ENCODE assay signal across 20 mouse cellular contexts in genomic region chr10:98496254-98496653, GRCm38 (mm10).
A peak's percentile ranks its signal among the peaks of the same experiment; 100 is the strongest.
DNase-seq lines count a peak whose midpoint lies in the region; ATAC-seq and TF ChIP-seq lines count a peak whose summit lies in the region.
"Had no signal": no experiment of that assay in that cellular context is flagged by ENCODE, and none has a peak within 500 bp of the region (broad histone marks: within the 10 kb centered on the region; RNA-seq: fewer than 3 reads in every experiment).

No protein-coding gene starts in this region.

- H3K4me1 ChIP-seq in intestine, postnatal 0 days (replicated peaks; ENCODE audit: control insufficient read depth, insufficient read depth, low read length): no peaks in the 10 kb centered on the region
- no peaks in the 10 kb centered on the region for H3K4me1 ChIP-seq in hindbrain, embryonic 11.5 days (replicated peaks; ENCODE audit: control insufficient read depth, insufficient read depth, low read length)
- no peaks in the 10 kb centered on the region for H3K4me1 ChIP-seq in forebrain, embryonic 15.5 days
- H3K4me1 ChIP-seq: embryonic facial prominence, embryonic 12.5 days; forebrain, embryonic 13.5 days; heart, embryonic 13.5 days; hindbrain, embryonic 12.5 days had no signal

- H3K9me3 ChIP-seq in intestine, postnatal 0 days (ENCODE audit: control insufficient read depth): no peaks in the 10 kb centered on the region
- H3K9me3 ChIP-seq in hindbrain, embryonic 11.5 days (ENCODE audit: control insufficient read depth, low read length): no peaks in the 10 kb centered on the region
- H3K9me3 ChIP-seq in forebrain, embryonic 15.5 days: no peaks in the 10 kb centered on the region
- H3K9me3 ChIP-seq: embryonic facial prominence, embryonic 12.5 days; forebrain, embryonic 13.5 days; heart, embryonic 13.5 days; hindbrain, embryonic 12.5 days had no signal

- peak; percentile 74 for ATAC-seq in intestine, postnatal 0 days
- ATAC-seq in hindbrain, embryonic 11.5 days (ENCODE audit: low FRiP score): no peak
- ATAC-seq in forebrain, embryonic 15.5 days (replicated peaks): no peak
- ATAC-seq: activated CD4-positive, CD25-positive, alpha-beta regulatory T cell, adult 4 months; forebrain, embryonic 13.5 days; hindbrain, embryonic 16.5 days; inflammation-experienced regulatory T-cells, adult 6 months had no signal

- H3K27me3 ChIP-seq in intestine, postnatal 0 days (replicated peaks; ENCODE audit: control insufficient read depth, insufficient read depth, low read length): no peaks in the 10 kb centered on the region
- H3K27me3 ChIP-seq in hindbrain, embryonic 11.5 days (ENCODE audit: control insufficient read depth, insufficient read depth, low read length): no peaks in the 10 kb centered on the region
- no peaks in the 10 kb centered on the region for H3K27me3 ChIP-seq in forebrain, embryonic 15.5 days
- H3K27me3 ChIP-seq: embryonic facial prominence, embryonic 12.5 days; forebrain, embryonic 13.5 days; heart, embryonic 13.5 days; hindbrain, embryonic 12.5 days had no signal

- no peak overlapping the region for H3K27ac ChIP-seq in intestine, postnatal 0 days (ENCODE audit: low read depth, low read length)
- no peak overlapping the region for H3K27ac ChIP-seq in hindbrain, embryonic 11.5 days (ENCODE audit: low read depth, low read length)
- no peak overlapping the region for H3K27ac ChIP-seq in forebrain, embryonic 15.5 days (replicated peaks)
- H3K27ac ChIP-seq: embryonic facial prominence, embryonic 12.5 days; forebrain, embryonic 13.5 days; heart, embryonic 13.5 days; hindbrain, embryonic 12.5 days had no signal

- H3K9ac ChIP-seq in intestine, postnatal 0 days (ENCODE audit: low read depth, low read length): no peak overlapping the region
- H3K9ac ChIP-seq in hindbrain, embryonic 11.5 days (ENCODE audit: low read depth, low read length): no peak overlapping the region
- H3K9ac ChIP-seq in forebrain, embryonic 15.5 days (replicated peaks): no peak overlapping the region
- H3K9ac ChIP-seq: embryonic facial prominence, embryonic 12.5 days; forebrain, embryonic 13.5 days; heart, embryonic 13.5 days; hindbrain, embryonic 12.5 days had no signal

- TF ChIP-seq CTCF in intestine, postnatal 0 days (IDR thresholded peaks at IDR 0.05; ENCODE audit: low read depth): no peak

- H3K36me3 ChIP-seq in intestine, postnatal 0 days (ENCODE audit: control insufficient read depth, insufficient read depth): no peaks in the 10 kb centered on the region
- H3K36me3 ChIP-seq in hindbrain, embryonic 11.5 days (ENCODE audit: control insufficient read depth, insufficient read depth, low read length): no peaks in the 10 kb centered on the region
- no peaks in the 10 kb centered on the region for H3K36me3 ChIP-seq in forebrain, embryonic 15.5 days
- H3K36me3 ChIP-seq: embryonic facial prominence, embryonic 12.5 days; heart, embryonic 13.5 days; hindbrain, embryonic 12.5 days had no signal

- H3K4me2 ChIP-seq in intestine, postnatal 0 days (replicated peaks; ENCODE audit: low read depth): no peak overlapping the region
- no peak overlapping the region for H3K4me2 ChIP-seq in hindbrain, embryonic 11.5 days (replicated peaks; ENCODE audit: low read depth, low read length)
- no peak overlapping the region for H3K4me2 ChIP-seq in forebrain, embryonic 15.5 days (replicated peaks)
- H3K4me2 ChIP-seq: embryonic facial prominence, embryonic 12.5 days; forebrain, embryonic 13.5 days; heart, embryonic 13.5 days; hindbrain, embryonic 12.5 days had no signal

- 63% methylated on average over 4 of the region's 4 CpGs for WGBS in intestine, postnatal 0 days
- WGBS in hindbrain, embryonic 11.5 days: 83% methylated on average over 4 of the region's 4 CpGs
- 87% methylated on average over 4 of the region's 4 CpGs for WGBS in forebrain, embryonic 15.5 days

- DNase-seq in adrenal gland, adult 2 months: peak; percentile 19
- DNase-seq in adrenal gland, adult 18-20 months (ENCODE audit: low spot score in 2 of 2): no peak
- DNase-seq in NIH3T3 (ENCODE audit: low read depth): peak; percentile 73
- DNase-seq in kidney, adult 9 months: no peak
- DNase-seq in hindbrain, embryonic 11.5 days (ENCODE audit: low spot score): no peak
- DNase-seq: adrenal gland, postnatal 10 days; cerebellum, adult 11 months; cerebellum, adult 8-10 months; cerebellum, postnatal 25 days; gastrocnemius, postnatal 36 days; heart, postnatal 36 days had no signal

- H3K4me3 ChIP-seq in intestine, postnatal 0 days (ENCODE audit: low read depth, low read length): no peak overlapping the region
- H3K4me3 ChIP-seq in hindbrain, embryonic 11.5 days (ENCODE audit: low read depth, low read length): no peak overlapping the region
- H3K4me3 ChIP-seq in forebrain, embryonic 15.5 days: no peak overlapping the region
- H3K4me3 ChIP-seq: embryonic facial prominence, embryonic 12.5 days; forebrain, embryonic 13.5 days; heart, embryonic 13.5 days; hindbrain, embryonic 12.5 days had no signal

Comparison
In these comparisons a context has a peak if more than half of its experiments do, and no peak if none do; other contexts are left out.
1. DNase-seq: peak in adrenal gland, adult 2 months (single experiment) and NIH3T3 (single experiment); none in adrenal gland, adult 18-20 months (0 of 2), kidney, adult 9 months (single experiment) and hindbrain, embryonic 11.5 days (single experiment).